Mouse (Mus musculus) spleen, postnatal 0 days (tissue): Measurements from ENCODE around the gene Kcnab3. TPM values are rescaled to one million over a fixed set of nuclear protein-coding genes. Genes with fewer than 3 reads are reported as not detected.

ENCODE experiments used
- polyA plus RNA-seq: library from polyadenylated mRNA; unstranded; fragments of >200 nt; fragmentation: Nextera tagmentation; extraction: Ambion mirVana; gene quantifications from 2 replicates; pipeline ENCODE4 v1.2.1, GENCODE M21; 2015

The Kcnab3 gene
- 0.30 and 0.55 TPM in 2 replicates for polyA plus RNA-seq

DNA sequence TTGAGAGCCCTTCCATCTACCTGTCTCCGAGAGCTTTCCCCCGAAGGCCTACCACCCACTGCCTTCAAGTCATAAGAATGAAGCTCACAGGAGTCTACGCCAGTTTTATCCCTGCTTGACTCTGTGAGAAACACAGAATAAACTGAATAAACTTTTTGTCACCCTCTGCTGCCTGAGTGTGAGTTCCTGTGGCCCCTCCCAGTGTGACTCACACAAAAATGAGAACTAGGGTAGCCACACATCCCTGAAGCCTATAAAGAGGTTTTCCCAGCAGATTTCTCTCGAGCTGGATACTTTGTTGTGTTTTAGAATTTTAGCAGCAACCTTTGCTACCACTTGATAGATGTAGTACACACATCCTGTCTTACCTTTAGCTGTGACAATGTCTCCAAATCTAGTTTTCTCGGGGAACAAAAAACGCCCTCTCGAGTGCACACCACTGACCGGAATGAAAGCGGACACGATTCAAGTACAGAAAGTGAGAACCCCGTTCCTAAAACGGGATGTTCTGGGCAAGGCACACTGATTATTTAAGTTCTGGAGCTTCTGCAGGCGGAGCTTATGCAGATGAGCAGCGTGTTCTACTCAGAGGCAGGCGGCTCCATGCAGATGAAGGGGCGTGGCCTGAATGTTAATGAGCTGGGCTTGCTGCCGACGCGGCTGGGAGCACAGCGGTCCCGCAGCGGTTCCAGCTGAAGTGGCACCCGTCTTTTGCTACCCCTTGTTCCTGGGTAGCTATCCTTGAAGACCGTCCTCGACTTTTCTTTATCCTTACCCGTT is at the start of gene Kcnab3:
Kcnab3 (plus strand) TSS at position 631 of the 780 bp plus-strand sequence.

DNA sequence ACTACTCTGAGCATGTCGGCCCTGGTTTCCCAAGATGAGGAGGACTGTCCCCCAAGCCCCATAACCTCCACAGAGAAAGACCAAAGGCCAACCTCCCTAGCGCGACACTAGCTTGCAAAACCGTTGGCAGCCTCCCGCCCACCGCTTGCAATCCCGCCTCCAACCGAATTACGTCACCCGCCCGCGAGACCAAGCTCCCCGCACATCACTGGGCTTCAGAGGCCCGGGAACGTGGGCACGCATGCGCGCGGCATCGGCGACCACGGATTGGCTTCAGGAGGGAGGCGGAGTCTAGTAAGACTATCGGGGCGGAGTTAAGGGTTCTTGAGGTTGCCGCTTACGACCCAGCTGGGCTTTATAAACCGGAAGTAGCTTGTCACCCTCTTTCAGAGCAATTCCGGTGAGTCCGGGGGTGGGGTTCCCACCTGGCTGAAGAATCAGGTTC is 2.4 kb upstream of the Kcnab3 start, which contains the start of the genes Cntrob and Trappc1:
Cntrob (minus strand) TSS at position 109 of the 445 bp plus-strand sequence.
Trappc1 (plus strand) TSS at position 314 of the 445 bp plus-strand sequence.

DNA sequence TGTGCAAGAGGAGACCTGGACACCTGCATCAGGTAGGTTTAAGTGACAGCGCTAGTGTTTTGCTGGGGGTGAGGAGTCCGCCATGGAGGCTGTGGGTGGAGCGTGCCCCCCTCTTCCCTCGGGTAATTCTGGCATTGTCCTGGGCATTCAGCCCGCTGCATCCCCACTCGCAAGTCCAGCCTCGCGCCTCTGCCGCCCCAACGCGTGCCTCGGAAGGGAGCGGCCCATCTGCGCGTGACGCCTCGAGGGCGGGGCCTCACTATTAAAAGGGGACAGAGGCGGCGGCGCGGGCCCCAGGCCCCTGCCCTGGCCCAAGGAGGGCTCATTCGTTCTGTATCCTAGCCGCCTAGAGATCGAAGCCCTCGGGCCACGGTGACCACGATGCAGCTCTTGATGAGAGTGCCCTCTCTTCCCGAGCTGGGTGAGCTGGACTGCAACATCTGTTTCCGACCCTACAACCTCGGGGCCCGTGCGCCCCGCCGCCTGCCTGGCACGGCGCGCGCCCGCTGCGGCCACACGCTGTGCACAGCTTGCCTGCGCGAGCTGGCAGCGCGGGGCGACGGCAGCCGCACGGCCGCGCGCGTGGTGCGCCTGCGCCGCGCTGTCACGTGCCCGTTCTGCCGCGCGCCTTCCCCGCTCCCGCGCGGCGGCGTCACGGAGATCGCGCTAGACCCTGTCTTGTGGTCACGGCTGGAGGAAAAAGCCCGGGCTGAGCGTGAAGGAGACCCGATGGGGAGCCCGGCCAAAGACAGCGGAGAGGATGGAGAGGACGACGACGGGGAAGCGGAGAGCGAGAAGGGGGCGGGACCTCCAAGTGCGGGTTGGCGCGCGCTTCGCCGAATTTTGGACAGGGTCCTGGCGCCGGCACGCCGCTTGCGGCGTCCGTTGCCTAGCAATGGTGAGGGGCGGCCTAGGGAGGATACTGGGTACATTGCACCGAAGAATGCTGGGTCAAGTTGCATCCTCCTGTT is 14.4 kb downstream of the Kcnab3 start, which contains the start of gene Rnf227:
Rnf227 (plus strand) TSS at position 301 of the 971 bp plus-strand sequence.

DNA sequence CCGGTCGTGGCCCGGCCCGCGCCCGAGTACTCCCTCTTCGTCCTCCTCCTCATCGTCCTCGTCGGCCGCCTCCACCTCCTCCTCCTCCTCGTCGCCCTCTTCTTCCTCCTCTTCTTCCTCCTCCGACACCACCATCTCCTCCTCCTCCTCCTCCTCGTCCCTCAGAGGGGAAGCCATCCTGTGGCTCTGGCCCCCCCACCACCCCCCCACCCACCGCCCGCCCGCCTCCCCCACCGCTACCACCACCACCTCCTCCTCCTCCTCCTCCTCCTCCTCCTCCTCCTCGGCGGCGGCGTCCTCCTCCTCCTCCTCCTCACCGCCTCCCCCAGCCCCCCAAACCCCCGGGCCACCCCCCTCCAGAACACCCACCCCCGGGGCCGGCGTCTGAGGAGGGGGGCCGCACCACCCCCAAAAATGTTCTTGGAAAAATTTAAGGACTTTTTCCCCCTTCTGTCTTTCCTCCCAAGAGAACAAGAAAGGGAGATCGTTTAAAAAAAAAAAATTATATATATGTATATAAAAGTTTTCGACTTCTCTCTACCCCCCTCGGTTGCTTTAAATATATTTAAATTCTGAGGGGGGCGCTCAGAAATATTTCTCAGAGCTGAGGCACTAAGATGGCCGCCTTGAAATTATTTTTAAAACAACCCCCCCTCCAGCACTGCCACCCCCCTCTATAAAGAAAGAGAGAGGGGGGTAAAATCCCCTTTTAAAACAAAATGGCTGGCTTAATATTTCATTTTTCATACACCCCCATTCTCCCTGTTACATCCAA is 43.3 kb downstream of the Kcnab3 start, which contains the start of gene Chd3:
Chd3 (minus strand) TSS at position 192 of the 775 bp plus-strand sequence.

Other genes with a start within 250 kb of the Kcnab3 start
- gene Vamp2, start 237.8 kb upstream of the Kcnab3 start, polyA plus RNA-seq: 29.9 and 31.7 TPM in 2 replicates
- gene Per1, start 231.0 kb upstream of the Kcnab3 start, polyA plus RNA-seq: 4.2 and 7.6 TPM in 2 replicates
- gene Hes7, start 205.9 kb upstream of the Kcnab3 start, polyA plus RNA-seq: 0.22 and 0.32 TPM in 2 replicates
- gene 9130213A22Rik, start 203.7 kb upstream of the Kcnab3 start, polyA plus RNA-seq: 0.07 and 0.32 TPM in 2 replicates
- 0.25 and 0.79 TPM in 2 replicates for gene Aloxe3, start 200.4 kb upstream of the Kcnab3 start, polyA plus RNA-seq
- not detected in 2 replicates for gene Alox12b, start 169.3 kb upstream of the Kcnab3 start, polyA plus RNA-seq
- gene Alox8, start 128.4 kb upstream of the Kcnab3 start, polyA plus RNA-seq: 0.12 and 0.61 TPM in 2 replicates
- gene Gucy2e, start 89.2 kb upstream of the Kcnab3 start, polyA plus RNA-seq: 0.01 and 0.07 TPM in 2 replicates
- 10.3 and 12.8 TPM in 2 replicates for gene Cntrob, start 2.5 kb upstream of the Kcnab3 start, polyA plus RNA-seq
- 94.9 and 97.1 TPM in 2 replicates for gene Trappc1, start 2.3 kb upstream of the Kcnab3 start, polyA plus RNA-seq
- gene Rnf227, start 14.2 kb downstream of the Kcnab3 start, polyA plus RNA-seq: 3.1 and 4.2 TPM in 2 replicates
- 9.3 and 10.9 TPM in 2 replicates for gene Chd3, start 43.1 kb downstream of the Kcnab3 start, polyA plus RNA-seq
- gene Naa38, start 69.2 kb downstream of the Kcnab3 start, polyA plus RNA-seq: 115 and 122 TPM in 2 replicates
- gene Cyb5d1, start 69.4 kb downstream of the Kcnab3 start, polyA plus RNA-seq: 8.1 and 10.1 TPM in 2 replicates
- gene Tmem88, start 72.0 kb downstream of the Kcnab3 start, polyA plus RNA-seq: 25.2 and 29.9 TPM in 2 replicates
- gene Kdm6b, start 87.4 kb downstream of the Kcnab3 start, polyA plus RNA-seq: 12.5 and 16.9 TPM in 2 replicates
- gene Dnah2, start 222.9 kb downstream of the Kcnab3 start, polyA plus RNA-seq: 0.06 and 0.21 TPM in 2 replicates
- gene Efnb3, start 233.9 kb downstream of the Kcnab3 start, polyA plus RNA-seq: 1.1 and 1.8 TPM in 2 replicates